Mouse (Mus musculus) stomach, postnatal 0 days (tissue): Measurements from ENCODE around the gene Zfp599.
A peak's percentile ranks its signal among the peaks of the same experiment; 100 is the strongest.

ENCODE experiments used
- CTCF ChIP-seq: IDR thresholded peaks from 2 replicates; pipeline ENCODE4 v1.5.1; 2016; ENCODE audit warnings: antibody characterized with exemption, low read depth, mild to moderate bottlenecking, moderate library complexity
- EP300 ChIP-seq: optimal IDR thresholded peaks from 2 replicates; pipeline ENCODE3; 2016; ENCODE audit warnings: antibody characterized with exemption

DNA sequence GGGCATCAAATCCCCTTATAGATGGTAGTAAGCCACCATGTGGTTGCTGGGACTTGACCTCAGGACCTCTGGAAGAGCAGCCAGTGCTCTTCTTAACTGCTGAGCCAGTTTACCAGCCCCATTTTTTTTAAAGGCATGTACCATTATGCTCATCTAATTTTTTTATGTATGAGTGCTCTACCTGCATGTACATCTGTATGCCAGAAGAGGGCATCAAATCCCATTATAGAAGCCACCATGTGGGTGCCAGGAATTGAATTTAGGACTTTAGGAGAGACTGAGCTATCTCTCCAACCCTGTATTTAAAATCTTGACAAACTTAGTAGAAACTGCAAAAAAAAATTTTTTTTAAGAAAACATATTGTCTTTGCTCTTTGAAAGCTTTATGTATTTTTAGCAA lies 29.1 kb downstream of the Zfp599 start:
- TF ChIP-seq EP300 (no peak), CTCF (peak; percentile 59)
